Mouse (Mus musculus) limb, embryonic 15.5 days (tissue): ENCODE data around the gene H2-D1. TPM values are rescaled to one million over a fixed set of nuclear protein-coding genes. Genes with fewer than 3 reads are reported as not detected.
A peak's percentile ranks its signal among the peaks of the same experiment; 100 is the strongest.

Experiments
- ATAC-seq: fragments of 200-750 bp; cut with Nextera tagmentation; 2 replicates; pipeline ENCODE4 v1.8.0; 2017; ENCODE audit warnings: low read depth, moderate TSS enrichment; ENCODE audit not compliant: insufficient number of reproducible peaks, low FRiP score, low TSS enrichment
- H3K27ac ChIP-seq: fragments of 300-500 bp; sonication (generic); 2 replicates; pipeline ENCODE4 v1.5.1; 2015; ENCODE audit warnings: moderate library complexity, mild to moderate bottlenecking, inconsistent platforms
- H3K27me3 ChIP-seq: fragments of 300-500 bp; sonication (generic); 2 replicates; pipeline ENCODE4 v1.6.1; 2015; ENCODE audit warnings: inconsistent platforms
- H3K36me3 ChIP-seq: fragments of 300-500 bp; sonication (generic); 2 replicates; pipeline ENCODE4 v1.6.1; 2015; ENCODE audit warnings: inconsistent platforms
- H3K4me1 ChIP-seq: fragments of 300-500 bp; sonication (generic); 2 replicates; pipeline ENCODE4 v1.6.1; 2015; ENCODE audit warnings: inconsistent platforms
- H3K4me2 ChIP-seq: fragments of 300-500 bp; sonication (generic); 2 replicates; pipeline ENCODE4 v1.6.1; 2015; ENCODE audit warnings: mild to moderate bottlenecking, inconsistent platforms
- H3K4me3 ChIP-seq: fragments of 300-500 bp; sonication (generic); 2 replicates; pipeline ENCODE4 v1.5.1; 2015; ENCODE audit warnings: mild to moderate bottlenecking, inconsistent platforms
- H3K9ac ChIP-seq: fragments of 300-500 bp; sonication (generic); 2 replicates; pipeline ENCODE4 v1.6.1; 2015; ENCODE audit warnings: inconsistent platforms
- H3K9me3 ChIP-seq: fragments of 300-500 bp; sonication (generic); 2 replicates; pipeline ENCODE4 v1.6.1; 2016; ENCODE audit warnings: inconsistent platforms
- WGBS: fragments of 180-500 bp; shearing (Covaris S2); methylation state at CpG from one replicate; pipeline ENCODE4 v1.1.7; 2015; 5-methylcytosine and 5-hydroxymethylcytosine counted together
- polyA plus RNA-seq: library from polyadenylated mRNA; unstranded; fragments of >200 nt; fragmentation: Nextera tagmentation; extraction: Ambion mirVana; gene quantifications from 2 replicates; pipeline ENCODE4 v1.2.1, GENCODE M21; 2015

H2-D1 gene
- polyA plus RNA-seq, 1 experiment from 2014 or later = 84.7 TPM

DNA sequence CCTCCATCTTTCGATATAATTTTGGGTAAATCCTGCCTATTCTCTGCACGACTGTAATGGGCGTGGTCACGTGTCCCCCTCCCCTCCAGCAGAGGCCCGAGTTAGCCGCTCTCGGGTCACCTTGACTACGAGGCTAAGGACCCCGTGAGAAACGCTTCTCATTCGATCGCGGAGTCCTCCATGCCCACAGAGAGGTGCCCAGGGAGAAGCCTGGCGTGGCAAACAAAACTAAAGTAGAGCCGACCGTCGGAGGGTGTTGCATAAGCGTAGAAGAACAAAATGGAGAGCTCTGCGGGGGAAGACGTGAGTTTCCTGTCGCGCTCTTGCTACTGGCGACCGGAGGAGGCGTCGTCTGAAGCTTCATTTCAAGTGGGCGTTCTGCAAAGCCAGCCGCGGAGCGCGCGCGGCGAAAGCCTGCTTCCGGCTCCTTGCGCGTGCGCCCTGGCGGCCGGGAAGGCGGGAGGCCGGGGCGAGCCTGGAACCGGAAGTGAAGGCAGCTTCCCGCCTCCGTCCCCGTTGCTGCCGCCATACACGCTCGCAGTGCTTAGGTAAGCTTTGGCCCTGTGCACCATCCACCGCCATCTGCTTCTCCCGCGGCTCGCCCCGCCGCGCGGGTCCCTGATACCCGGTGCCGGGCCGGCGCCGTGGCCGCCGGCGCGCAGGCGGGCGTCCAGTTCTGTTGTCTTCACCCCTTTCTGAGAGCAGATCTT is 21.1 kb upstream of the H2-D1 start, which contains the start of gene Ddx39b:
Gene Ddx39b (plus strand): TSS at position 442 of the 710 bp plus-strand sequence.
- Histone ChIP-seq H3K27ac (peak within 1 kb of the TSS; percentile 98), H3K4me2 (peak within 1 kb of the TSS; percentile 76), H3K27me3 (no peaks in the 10 kb centered on the region), H3K4me1 (peaks cover 50% of the 10 kb centered on the region), H3K9ac (peak within 1 kb of the TSS; percentile 92), H3K4me3 (peak within 1 kb of the TSS; percentile 89), H3K9me3 (no peaks in the 10 kb centered on the region), H3K36me3 (peaks cover 30% of the 10 kb centered on the region)
- under 1% methylated on average over 69 of the region's 69 CpGs for WGBS
- ATAC-seq = peak; percentile 93

DNA sequence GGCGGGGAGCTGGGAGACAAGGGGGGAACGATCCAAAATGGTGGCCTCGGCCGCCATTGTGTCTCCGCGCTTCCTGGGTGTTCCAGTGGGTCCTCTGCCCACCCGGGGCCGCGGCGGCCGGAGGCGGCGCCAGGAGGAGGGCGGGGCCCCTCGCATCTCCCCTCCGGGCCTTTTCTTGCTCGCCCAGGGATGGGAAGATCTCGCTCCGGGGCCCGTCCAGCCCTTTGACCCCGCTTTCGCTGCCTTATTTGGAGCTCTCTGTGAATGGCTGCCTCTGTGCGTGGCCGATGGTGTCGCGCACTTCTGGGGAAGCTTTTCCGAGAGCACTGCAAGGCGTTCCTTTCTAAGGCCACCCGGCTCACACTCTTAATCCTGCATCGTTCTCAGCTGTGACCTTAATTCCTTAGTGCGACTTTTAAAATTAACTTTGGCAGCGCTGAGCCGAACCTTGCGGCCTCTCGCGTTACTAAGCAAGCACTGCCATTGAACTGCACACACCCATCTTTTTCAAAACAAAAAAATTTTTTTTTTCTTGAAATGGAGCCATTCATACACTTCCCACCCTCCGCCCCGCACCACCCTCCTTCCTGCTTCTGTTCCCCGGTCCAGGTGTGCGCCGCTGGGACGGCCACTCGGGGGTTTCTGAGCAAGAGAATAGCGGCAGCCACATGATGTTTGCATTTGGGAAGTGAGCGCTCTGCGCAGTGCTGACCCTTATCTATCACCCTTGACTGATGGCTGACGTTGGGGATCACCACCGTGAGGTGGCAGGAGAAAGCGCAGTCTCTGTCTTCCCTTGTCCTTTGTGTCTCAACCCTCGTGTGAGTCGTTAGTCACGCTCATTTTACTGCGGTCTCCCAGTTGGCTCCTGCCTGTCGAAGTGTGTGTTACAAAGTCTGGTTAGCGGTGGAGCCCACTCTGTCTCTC is 20.3 kb upstream of the H2-D1 start:
- H3K27ac ChIP-seq = peak overlapping the region; percentile 98
- peak overlapping the region; percentile 89 for H3K4me3 ChIP-seq
- peak overlapping the region; percentile 92 for H3K9ac ChIP-seq
- under 1% methylated on average over 54 of the region's 55 CpGs for WGBS
- H3K27me3 ChIP-seq = no peaks in the 10 kb centered on the region
- peaks cover 47% of the 10 kb centered on the region for H3K4me1 ChIP-seq
- peak; percentile 25 for ATAC-seq
- no peaks in the 10 kb centered on the region for H3K9me3 ChIP-seq
- H3K36me3 ChIP-seq = peaks cover 38% of the 10 kb centered on the region
- peak overlapping the region; percentile 76 for H3K4me2 ChIP-seq

DNA sequence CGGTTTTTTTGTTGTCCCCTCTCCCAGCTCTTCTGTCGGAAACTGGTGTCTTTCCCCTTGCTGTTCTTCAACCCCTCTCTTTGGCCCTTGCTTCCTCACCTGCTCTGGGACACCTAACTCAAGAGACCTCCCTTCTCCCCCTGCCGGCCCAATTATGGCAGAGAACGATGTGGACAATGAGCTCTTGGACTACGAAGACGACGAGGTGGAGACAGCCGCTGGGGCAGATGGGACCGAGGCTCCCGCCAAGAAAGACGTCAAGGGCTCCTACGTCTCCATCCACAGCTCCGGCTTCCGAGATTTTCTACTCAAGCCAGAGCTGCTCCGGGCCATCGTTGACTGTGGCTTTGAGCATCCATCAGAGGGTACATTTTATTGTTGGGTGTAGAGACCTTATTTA is 19.4 kb upstream of the H2-D1 start:
- H3K9me3 ChIP-seq = no peaks in the 10 kb centered on the region
- WGBS = 3% methylated on average over 16 of the region's 16 CpGs
- no peak for ATAC-seq
- peaks cover 47% of the 10 kb centered on the region for H3K4me1 ChIP-seq
- peaks cover 46% of the 10 kb centered on the region for H3K36me3 ChIP-seq
- no peaks in the 10 kb centered on the region for H3K27me3 ChIP-seq
- H3K27ac ChIP-seq = peak overlapping the region; percentile 98
- H3K4me2 ChIP-seq = peak overlapping the region; percentile 76
- H3K4me3 ChIP-seq = peak overlapping the region; percentile 89
- peak overlapping the region; percentile 92 for H3K9ac ChIP-seq

DNA sequence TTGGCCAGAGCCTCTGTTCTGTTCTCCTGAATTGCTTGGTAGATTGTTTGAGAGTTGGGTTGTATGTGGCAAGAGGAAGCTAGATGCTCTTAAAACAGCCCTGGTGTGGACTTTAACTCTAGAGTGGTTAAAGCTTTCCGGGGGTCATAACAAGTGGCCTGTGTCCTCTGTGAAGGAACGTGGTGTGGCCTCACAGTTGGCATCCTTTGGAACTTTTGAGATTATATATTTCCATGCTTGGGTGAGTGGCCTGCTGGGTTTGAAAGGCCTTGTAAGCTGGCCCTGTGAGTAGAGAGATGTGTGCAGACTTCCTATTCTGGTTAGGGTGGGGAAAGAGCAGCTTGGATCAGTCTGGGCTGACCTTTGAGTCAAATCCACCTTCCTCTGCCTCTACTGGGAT is 17.5 kb upstream of the H2-D1 start:
- H3K4me1 ChIP-seq = peaks cover 47% of the 10 kb centered on the region
- WGBS = 76% methylated on average over 2 of the region's 2 CpGs
- peak overlapping the region; percentile 12; the same call in 1 of the 2 replicates for H3K4me2 ChIP-seq
- no peak overlapping the region for H3K4me3 ChIP-seq
- no peaks in the 10 kb centered on the region for H3K27me3 ChIP-seq
- no peak overlapping the region for H3K27ac ChIP-seq
- no peak for ATAC-seq
- H3K36me3 ChIP-seq = peaks cover 65% of the 10 kb centered on the region
- H3K9me3 ChIP-seq = no peaks in the 10 kb centered on the region
- no peak overlapping the region for H3K9ac ChIP-seq

DNA sequence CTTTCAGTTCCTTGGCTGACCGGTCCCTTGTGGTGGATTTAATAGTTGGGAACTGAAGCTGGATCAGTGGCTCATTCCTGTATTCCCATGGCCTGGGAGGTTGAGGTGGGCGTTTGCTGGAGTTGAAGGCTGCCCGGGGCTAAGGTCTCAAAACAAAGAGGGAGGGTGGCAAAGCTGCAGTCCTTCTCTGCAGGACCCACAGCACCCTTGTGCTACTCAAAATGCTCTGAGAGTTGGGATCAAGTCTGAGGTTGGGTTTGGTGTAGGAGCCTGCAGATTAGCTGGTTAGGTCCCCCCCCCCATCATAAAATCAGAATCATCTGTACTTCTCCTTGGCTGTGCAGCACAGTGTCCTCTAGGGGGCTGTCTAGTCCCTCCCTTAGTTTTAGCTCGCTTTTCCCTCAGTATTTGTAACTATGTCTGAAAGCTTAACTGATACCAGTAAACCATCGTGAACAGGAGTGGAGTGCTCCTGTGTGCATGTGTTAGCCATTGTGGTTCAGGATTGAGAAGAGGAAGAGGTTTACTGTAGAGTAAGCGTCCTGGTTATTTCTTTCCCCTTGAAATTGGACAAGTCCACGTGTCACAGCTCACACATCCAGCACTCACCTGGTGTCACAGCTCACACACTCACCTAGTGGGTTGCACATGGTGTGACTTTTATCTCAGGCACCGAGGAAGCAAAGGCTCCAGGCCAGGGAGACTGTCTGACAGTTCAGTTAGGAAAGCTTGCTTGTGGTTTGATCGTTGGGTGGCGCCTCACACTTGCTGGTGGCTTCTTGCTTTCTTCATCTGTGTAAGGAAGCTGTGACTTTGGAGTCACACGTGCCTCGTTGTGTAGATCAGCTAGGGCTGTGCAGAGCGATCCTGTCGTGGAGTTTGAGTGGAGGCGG is 16.6 kb upstream of the H2-D1 start:
- Histone ChIP-seq H3K4me2 (no peak overlapping the region), H3K27me3 (no peaks in the 10 kb centered on the region), H3K36me3 (peaks cover 75% of the 10 kb centered on the region), H3K4me3 (no peak overlapping the region), H3K9me3 (no peaks in the 10 kb centered on the region), H3K27ac (no peak overlapping the region), H3K4me1 (peaks cover 38% of the 10 kb centered on the region), H3K9ac (no peak overlapping the region)
- 77% methylated on average over 15 of the region's 15 CpGs for WGBS
- ATAC-seq = no peak

DNA sequence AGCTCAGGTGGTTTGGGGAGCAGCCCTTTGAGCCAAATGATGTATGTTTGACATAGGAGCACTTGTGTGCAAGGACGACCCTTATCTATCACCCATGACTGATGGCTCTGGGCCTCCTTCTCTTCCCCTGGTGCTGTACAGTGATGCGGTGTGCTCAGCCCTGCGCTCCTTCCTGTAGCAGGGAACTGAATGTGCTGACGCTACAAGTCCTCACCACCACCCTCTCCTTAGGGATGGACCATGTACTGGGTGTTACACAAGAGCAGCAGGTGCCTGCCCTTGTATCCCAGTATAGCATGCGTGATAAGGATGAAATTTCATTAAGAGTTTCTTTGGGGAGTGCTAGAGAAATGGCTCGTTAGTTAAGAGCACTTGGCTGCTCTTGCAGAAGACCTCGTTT is 15.4 kb upstream of the H2-D1 start:
- H3K27ac ChIP-seq = no peak overlapping the region
- no peaks in the 10 kb centered on the region for H3K27me3 ChIP-seq
- H3K36me3 ChIP-seq = peaks cover 85% of the 10 kb centered on the region
- H3K4me1 ChIP-seq = peaks cover 36% of the 10 kb centered on the region
- no peak overlapping the region for H3K4me3 ChIP-seq
- no peak for ATAC-seq
- H3K9me3 ChIP-seq = no peaks in the 10 kb centered on the region
- no peak overlapping the region for H3K9ac ChIP-seq
- WGBS = 87% methylated on average over 7 of the region's 7 CpGs
- no peak overlapping the region for H3K4me2 ChIP-seq

DNA sequence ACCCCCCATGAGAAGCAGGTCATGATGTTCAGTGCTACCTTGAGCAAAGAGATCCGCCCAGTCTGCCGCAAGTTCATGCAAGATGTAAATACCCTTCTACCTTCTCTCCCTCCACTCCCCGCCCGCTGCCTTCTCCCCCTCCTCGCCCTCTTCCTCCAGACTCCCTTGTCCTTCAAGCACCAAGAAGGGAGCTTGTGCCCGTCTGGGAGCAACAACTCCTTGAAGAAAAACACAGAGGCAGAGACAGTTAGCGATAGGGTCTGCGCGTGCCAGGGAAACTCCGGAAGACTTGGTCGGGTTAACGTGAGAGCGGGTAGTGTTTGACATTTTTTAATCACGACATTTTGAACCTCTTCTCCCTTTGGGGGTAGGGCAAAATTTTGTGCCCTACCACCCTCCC is 13.5 kb upstream of the H2-D1 start:
- peaks cover 25% of the 10 kb centered on the region for H3K4me1 ChIP-seq
- no peak overlapping the region for H3K4me2 ChIP-seq
- H3K4me3 ChIP-seq = no peak overlapping the region
- H3K36me3 ChIP-seq = peaks cover 98% of the 10 kb centered on the region
- no peak for ATAC-seq
- H3K9ac ChIP-seq = no peak overlapping the region
- WGBS = 88% methylated on average over 14 of the region's 14 CpGs
- H3K9me3 ChIP-seq = no peaks in the 10 kb centered on the region
- H3K27me3 ChIP-seq = no peaks in the 10 kb centered on the region
- H3K27ac ChIP-seq = no peak overlapping the region

DNA sequence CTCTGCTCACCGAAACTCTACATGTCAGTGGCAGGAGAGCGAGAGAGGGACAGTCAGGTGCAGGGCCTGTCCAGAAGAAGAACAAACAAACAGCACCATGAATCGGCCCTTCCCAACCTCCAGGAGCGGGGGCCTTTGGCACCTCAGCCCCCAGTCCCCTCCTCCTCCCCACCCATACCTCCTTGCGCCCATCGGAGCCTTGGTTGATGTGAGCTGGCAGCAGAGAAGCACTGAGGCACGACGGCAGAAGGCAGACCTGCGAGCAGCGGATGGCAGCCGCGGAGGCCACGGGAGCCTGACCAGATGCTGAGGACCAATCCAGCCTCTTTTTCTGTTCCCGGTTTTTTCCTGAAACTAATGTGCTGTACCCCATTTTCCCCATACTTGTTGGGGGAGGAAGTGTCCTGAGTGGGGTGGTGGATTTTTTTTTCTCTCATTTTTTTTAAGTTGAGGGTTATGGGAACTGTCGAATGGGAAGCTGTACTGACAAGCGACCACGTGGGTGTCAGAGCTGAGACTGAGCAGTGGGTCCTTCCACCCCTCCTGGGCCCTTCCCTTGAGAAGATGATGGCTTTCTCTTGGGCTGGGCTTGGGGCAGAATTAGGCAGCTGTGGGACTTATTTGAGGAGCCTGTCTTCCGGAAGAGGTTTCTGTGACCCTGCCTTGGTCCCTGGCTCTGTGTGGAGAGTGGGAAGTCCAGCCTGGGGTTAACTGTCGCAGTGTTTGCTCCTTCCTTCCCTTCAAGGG is 12.9 kb upstream of the H2-D1 start:
- H3K4me2 ChIP-seq = no peak overlapping the region
- no peak overlapping the region for H3K27ac ChIP-seq
- H3K4me3 ChIP-seq = no peak overlapping the region
- H3K9ac ChIP-seq = no peak overlapping the region
- H3K27me3 ChIP-seq = no peaks in the 10 kb centered on the region
- no peak for ATAC-seq
- H3K36me3 ChIP-seq = peaks cover 94% of the 10 kb centered on the region
- H3K9me3 ChIP-seq = no peaks in the 10 kb centered on the region
- WGBS = 90% methylated on average over 19 of the region's 19 CpGs
- peaks cover 18% of the 10 kb centered on the region for H3K4me1 ChIP-seq

DNA sequence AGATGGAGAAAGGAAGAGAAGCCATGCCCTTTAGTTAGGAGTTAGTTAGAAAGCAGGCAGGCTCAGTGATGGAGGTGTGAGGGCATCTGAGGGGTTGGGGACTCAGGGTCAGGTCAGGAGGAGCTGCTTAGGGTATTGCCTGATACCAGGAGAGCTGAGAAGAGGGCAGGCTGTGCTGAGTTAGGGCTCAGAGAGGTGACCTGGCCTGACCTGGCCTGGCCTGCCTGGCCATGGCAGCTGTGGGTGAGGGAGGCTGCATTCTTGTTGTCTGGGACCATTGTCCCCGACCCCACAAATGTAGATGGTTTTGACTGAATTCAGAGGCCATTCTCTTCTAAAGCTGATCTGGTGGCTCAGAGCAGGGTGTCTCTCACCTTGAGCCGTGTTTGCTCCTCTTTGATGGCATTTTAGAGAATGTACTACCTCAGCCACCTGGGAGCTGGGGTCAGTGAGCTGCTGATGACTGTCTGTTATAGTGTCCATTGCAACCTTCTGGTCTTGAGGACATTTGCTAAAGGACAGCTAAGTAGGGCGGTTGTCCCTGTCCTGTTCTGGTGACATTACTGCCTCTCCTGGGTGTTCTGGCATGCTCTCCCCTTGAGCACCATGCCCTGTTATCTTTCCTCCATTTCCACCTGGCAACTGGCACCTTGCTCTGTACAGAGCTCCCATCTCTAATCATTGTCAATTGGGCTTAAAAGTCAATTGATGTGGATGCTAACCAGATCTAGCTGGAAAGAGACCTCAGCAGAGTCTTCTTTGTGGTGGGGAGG is 12.0 kb upstream of the H2-D1 start:
- no peak for ATAC-seq
- Histone ChIP-seq H3K9me3 (no peaks in the 10 kb centered on the region), H3K27ac (no peak overlapping the region), H3K4me1 (peaks cover 9% of the 10 kb centered on the region), H3K4me3 (no peak overlapping the region), H3K27me3 (no peaks in the 10 kb centered on the region), H3K36me3 (peaks cover 85% of the 10 kb centered on the region), H3K4me2 (no peak overlapping the region), H3K9ac (no peak overlapping the region)
- WGBS = 86% methylated on average over 3 of the region's 3 CpGs

DNA sequence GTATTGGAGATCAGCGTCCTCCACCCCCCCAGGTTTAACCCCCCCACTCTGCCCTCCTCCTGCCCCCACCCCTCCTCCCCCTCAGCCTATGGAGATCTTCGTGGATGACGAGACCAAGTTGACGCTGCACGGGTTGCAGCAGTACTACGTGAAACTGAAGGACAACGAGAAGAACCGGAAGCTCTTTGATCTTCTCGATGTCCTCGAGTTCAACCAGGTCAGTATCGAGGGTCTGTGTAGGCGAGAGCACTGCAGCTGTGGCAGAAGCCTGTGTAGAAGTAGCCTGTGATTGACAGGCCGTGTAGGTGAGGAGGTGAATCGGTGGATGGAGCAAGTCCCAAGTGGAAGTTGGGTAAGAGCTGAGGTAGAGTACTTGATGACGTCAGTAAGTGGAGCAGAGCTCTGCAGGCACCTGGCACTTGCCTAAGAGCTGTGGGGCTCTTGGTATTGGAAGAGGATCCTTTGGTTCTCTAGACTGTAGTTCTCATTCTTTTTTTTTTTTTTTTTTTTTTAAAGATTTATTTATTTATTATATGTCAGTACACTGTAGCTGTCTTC is 11.3 kb upstream of the H2-D1 start:
- ATAC-seq = no peak
- WGBS = 84% methylated on average over 15 of the region's 15 CpGs
- H3K4me3 ChIP-seq = no peak overlapping the region
- H3K4me2 ChIP-seq = no peak overlapping the region
- H3K4me1 ChIP-seq = peaks cover 2% of the 10 kb centered on the region; the same call in 1 of the 2 replicates
- no peak overlapping the region for H3K27ac ChIP-seq
- H3K27me3 ChIP-seq = no peaks in the 10 kb centered on the region
- H3K36me3 ChIP-seq = peaks cover 78% of the 10 kb centered on the region
- no peak overlapping the region for H3K9ac ChIP-seq
- H3K9me3 ChIP-seq = no peaks in the 10 kb centered on the region
